Mouse (Mus musculus) embryonic fibroblast, embryonic 13.5 days (primary cell): ENCODE measurements around the gene Tspan14.

Experiments used
- CTCF ChIP-seq: IDR thresholded peaks from 2 replicates; pipeline ENCODE4 v1.5.1; 2011; ENCODE audit warnings: mild to moderate bottlenecking, control low read depth, low read length, moderate library complexity, borderline replicate concordance; ENCODE audit not compliant: insufficient read depth
- POLR2A ChIP-seq: IDR thresholded peaks from 2 replicates; pipeline ENCODE4 v1.6.1; 2011; ENCODE audit warnings: low read depth, mild to moderate bottlenecking, control low read depth, low read length, moderate library complexity

DNA sequence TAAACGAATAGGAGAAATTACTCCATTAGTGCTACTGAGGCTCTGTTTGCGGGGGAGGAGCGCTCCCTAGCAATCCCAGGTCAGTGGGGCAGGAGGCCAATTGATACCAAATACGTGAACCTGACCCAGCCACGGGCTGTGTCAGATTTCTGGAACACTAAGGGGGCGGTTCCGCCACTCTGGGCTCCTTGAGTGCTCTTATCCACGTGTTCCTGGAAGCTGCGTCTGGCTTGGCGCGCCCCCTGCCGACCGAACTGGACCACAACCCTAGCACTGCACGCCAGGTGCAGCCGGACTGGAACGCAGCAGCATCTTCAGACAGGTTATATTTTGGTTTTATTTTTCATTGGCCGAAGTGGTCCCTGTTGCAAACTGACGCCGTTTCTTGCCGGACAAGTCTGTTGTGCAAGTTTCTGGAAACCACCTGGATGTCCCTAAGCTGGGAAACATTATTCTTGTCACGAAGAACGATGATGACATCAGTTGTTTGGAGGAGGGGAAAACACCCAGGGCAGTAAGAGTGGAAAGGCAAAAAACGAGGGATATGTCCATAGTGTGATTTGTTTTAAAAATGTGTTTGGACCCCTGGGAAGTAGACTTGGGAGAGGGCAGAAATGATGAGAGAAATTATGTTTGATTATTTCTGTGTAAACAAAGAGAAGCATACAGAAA is 71.9 kb downstream of the Tspan14 start:
- TF ChIP-seq CTCF: peak; percentile 99
- TF ChIP-seq POLR2A: no peak
